Mouse (Mus musculus) liver, embryonic 14.5 days (tissue): Measurements from ENCODE around the gene Max.

Source experiments
- CTCF ChIP-seq: IDR thresholded peaks from 2 replicates; pipeline ENCODE4 v1.5.1; 2016; ENCODE audit warnings: antibody characterized with exemption, low read depth, control low read depth
- EP300 ChIP-seq: IDR thresholded peaks from 2 replicates; pipeline ENCODE4 v1.6.1; 2016; ENCODE audit warnings: antibody characterized with exemption, low read depth

DNA sequence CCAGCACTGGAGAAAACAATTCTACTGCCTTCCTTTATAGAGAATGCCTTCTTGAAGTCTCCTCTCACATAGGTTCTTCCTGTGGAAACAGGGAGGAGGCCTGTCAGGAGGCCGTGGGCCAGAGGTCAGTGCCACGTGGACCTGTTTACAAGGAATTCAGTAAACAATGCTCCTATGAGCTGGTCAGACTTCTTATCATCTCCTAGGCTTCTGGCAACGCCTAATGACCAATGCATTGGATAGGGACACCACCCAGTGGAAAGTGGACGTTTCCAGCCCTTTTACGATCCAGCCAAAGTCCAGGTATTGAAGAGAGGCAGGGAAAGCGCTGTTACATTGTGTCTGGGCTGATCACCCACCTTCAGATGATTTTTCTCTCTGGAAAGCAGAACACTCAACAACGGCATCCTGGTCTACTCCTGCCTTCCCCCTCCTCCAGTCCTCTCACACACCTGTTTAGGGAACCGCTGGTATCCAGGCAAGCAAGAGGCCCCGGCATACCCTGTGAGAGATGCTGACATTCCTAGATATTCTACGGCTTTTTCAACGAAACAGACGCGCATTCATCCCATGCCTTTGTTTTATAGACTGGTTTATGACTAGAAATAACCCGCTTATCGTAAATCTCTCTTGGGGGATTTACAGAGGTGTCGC, 20.9 kb upstream of the Max start:
- no peak for TF ChIP-seq CTCF
- no peak for TF ChIP-seq EP300
